Mouse (Mus musculus): Measurements from ENCODE around the gene Rexo5.

Gene Rexo5

DNA sequence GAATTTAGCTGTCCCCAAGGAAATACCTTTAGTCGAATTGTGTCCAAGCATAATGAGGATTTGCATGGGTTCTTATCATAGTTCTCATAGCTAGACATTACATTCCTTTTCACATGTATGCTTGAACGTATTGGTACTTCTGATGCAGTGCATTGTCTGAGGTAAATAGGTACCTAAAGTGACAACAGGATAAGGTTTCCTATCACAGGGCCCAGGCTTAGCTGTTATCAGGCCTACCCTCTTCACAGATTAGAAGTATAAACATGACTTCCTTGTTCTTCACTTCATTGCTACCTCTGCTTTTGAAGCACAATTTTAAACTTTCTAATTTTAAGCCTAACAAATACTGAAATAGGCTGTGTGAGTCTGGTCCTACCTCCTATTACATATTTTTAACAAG, 51.7 kb downstream of the Rexo5 start:
- no peak for DNase-seq (ENCODE audit: low read depth)

GRCm38 (mm10) chr7:119847396-119847795, 53.6 kb downstream of the Rexo5 start:
- DNase-seq (ENCODE audit: low read depth), result no peak

DNA sequence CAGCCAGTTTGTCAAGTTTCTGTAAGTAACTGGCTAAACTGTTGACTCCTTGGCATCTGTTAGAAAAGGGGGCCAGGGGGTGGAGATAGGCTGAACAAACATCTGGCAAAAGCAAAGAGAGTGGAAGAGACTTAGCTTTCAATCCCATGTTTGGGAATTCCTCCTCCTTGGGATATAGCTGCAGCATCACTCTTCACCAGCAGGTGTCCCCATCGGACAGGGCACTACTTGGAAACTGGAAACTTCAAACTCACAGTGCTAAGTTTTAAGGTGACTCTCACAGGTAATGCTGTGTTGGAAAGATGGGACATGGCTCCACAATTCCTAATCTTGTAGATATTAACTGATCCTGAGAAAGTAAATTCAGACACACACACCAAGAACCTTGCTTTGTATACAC, 55.3 kb downstream of the Rexo5 start:
- no peak for DNase-seq (ENCODE audit: low read depth)

DNA sequence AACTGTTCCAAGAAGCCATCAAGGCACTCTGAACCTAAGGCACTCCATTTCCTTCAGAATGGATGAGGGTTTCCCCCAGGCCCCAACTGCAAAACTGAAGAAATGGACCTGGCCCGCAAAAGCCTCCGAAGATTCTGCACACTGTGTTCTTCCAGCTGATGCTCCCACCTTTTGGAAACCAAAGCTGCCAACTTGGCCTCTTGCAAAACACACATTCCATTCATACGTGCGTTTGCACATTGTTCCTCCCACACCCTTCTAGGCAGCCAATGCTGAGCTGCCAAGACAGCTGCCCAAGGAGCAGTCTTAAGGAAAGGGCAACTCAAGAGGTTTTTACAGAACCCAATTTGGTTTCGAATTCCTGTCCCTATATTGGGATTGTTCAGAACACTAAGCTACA, 56.9 kb downstream of the Rexo5 start:
- no peak for DNase-seq (ENCODE audit: low read depth)

- DNase-seq (ENCODE audit: low read depth), result no peak
These were observed 58.7 kb downstream of the Rexo5 start for GRCm38 (mm10) chr7:119852494-119852893.

- DNase-seq (ENCODE audit: low read depth), result no peak
These were observed 59.4 kb downstream of the Rexo5 start for GRCm38 (mm10) chr7:119853186-119853585.

GRCm38 (mm10) chr7:119854362-119854761, 60.6 kb downstream of the Rexo5 start:
- DNase-seq (ENCODE audit: low read depth), result no peak

GRCm38 (mm10) chr7:119855031-119855430, 61.2 kb downstream of the Rexo5 start:
- DNase-seq (ENCODE audit: low read depth), result no peak

- DNase-seq (ENCODE audit: low read depth), result no peak
These were observed 65.7 kb downstream of the Rexo5 start for GRCm38 (mm10) chr7:119859476-119859875.

- DNase-seq (ENCODE audit: low read depth), result no peak
These were observed 66.3 kb downstream of the Rexo5 start for GRCm38 (mm10) chr7:119860116-119860515.

DNA sequence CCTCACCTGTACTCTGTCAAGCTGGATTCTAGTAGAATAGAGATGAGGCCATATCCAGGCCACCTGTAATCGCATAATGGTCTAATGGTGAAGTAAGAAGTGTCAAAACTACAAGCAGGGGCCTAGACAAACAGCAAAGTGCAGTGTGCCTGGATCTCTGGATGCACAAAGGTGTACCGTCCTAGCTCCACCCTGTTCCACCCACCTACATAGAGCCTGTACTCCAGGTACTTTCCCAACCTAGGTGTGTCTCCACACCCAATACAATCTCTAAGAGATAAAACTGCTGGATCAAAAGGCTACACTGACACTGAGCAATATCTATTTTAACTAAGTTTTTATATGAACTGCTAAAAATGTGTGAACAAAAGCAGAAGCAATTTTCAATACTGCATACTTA, 66.7 kb downstream of the Rexo5 start:
- DNase-seq (ENCODE audit: low read depth), result no peak

DNA sequence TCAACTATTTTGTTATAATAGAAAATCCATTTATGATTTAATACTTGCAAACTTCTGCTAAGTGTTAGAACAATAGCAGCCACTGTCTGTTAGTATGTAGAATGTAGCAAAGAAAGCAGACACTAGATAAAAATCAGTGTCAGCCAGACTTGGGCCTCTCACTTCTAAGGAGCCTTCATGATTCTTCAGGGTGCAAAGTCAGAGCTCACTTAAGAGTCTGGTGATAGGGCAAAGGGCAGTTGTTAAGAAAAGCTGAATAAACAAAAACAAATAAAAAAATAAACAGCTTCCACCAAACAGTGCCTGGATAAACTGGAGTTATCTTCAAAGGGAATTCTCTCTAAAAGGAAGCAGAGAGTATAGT, 67.1 kb downstream of the Rexo5 start:
- no peak for DNase-seq (ENCODE audit: low read depth)

DNA sequence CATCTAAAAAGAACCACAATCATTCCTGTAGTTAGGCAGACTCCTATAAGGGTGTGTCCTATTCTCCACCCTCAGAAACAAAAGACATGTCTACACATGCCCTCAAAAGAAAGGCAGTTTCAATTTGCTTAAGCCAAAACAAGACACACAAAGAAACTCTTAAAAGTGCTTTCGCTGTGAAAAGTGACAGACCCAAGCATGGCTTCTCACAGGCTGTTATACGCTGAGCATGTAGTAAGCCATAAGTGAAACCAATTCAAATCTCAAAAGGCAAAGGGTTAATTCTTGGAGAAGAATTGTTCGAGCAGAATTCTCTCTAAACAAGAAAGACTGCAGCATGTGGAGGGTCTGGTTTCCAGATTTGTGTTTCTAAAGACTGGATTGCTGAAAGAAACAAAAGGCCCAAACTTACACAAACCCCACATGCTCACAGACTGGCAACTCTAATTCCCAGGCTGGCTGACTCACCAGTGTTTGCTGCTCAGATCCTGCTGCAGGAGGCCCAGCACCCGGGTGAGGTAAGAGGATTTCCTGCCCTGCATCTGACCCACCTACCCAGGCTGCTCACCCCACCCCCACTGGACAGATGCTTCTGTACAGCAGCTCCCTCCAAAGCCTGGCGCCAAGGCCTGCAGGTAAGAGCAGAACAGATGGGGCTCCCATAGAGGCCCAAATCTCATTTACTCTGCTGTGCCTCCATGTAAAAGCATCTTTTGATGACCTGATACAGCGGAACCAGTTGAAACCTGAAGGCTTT, 67.7 kb downstream of the Rexo5 start:
- DNase-seq (ENCODE audit: low read depth), result no peak

GRCm38 (mm10) chr7:119862167-119862566, 68.4 kb downstream of the Rexo5 start:
- DNase-seq (ENCODE audit: low read depth), result no peak

- no peak for DNase-seq (ENCODE audit: low read depth)
These were observed 70.7 kb downstream of the Rexo5 start for GRCm38 (mm10) chr7:119864500-119864899.

- DNase-seq (ENCODE audit: low read depth), result no peak
These were observed 72.3 kb downstream of the Rexo5 start for GRCm38 (mm10) chr7:119866136-119866535.

GRCm38 (mm10) chr7:119872204-119872603, 78.4 kb downstream of the Rexo5 start:
- no peak for DNase-seq (ENCODE audit: low read depth)

- DNase-seq (ENCODE audit: low read depth), result no peak
These were observed 79.2 kb downstream of the Rexo5 start for GRCm38 (mm10) chr7:119873050-119873449.

DNA sequence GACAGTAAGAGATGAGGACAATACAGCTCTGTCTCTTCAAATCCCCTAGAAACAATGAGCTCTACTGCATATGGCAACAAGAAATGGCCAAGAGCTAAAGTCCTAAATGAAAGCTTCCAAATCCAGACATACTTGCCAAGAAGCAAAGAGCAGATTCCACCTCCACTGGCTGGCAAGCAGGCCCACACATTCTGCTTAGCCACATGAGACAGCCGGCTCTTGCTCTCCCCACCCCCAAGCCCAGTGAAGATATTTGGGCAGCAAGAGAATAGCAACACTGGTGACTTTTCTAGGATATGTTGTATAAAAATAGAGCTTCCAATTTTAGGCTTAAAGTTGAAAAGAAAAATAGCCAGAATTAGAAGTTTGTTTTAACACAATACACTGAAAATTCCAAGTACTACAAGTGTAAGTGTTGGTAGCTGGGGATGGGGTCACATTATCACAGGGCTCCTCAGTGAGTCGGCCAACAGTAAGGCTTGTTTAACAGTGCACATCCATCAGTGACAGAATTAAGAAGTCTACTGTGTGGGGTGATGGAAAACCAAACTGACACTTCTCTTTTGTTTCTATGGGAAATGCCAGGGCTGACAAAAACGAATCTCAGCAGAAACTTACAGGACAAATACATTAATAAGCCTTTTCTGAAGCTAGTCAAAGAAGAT, 82.1 kb downstream of the Rexo5 start:
- DNase-seq (ENCODE audit: low read depth), result no peak

DNA sequence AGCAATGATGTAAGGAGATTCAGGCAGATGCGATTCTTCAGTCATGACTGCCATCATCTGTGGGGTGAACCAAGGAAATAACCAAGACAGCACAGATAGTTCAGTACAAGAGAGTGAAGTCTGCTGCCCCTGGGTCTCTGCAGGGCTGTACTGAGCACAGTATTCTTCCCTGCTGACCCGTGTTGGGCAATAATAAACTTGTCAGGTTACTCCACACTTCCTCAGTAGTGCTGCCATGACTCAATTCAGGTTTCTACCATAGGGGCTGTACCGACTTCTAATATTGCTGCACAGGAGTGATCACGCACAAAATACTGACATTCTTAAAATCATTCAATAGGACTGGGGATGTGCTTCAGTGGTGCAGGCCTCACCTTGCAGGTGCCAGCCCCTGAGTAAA, 85.4 kb downstream of the Rexo5 start:
- DNase-seq (ENCODE audit: low read depth), result no peak

GRCm38 (mm10) chr7:119880345-119880744, 86.5 kb downstream of the Rexo5 start:
- DNase-seq (ENCODE audit: low read depth), result no peak

DNA sequence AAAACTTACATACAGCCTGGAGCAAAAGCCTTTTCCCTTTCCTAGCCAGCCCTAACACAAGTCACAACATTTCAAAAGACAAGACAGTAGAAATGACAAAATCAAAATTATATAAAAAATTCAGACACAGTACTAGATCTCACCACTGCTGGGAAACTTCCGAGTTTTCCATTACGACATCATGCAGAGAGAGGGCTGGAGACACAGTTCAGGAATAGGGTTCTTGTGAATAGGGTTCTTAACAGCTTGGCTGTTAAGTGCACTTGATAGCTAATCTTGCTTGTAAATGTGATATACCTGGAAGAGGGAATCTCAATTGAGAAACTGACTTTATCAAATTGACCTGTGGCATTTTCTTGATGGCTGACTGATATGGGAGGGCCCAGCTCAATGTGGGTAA, 87.4 kb downstream of the Rexo5 start:
- no peak for DNase-seq (ENCODE audit: low read depth)

DNA sequence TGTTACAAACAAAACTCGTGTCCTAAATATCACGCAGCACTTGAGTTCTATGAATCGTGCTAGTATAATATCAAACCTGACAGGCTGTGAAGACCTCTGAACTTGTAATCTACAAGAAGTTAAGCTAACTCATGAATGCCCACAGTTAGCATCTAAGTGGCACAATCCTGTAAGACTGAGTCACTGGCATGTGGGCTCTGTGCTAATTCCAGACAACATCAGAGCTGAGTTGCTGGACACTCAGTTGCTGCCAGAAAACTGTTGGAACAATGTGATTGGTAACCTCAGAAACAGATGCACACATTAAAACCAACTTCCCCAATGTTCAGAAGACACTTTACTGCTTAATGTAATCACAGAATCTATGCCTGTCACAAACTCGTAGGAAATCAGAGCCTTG, 94.1 kb downstream of the Rexo5 start:
- no peak for DNase-seq (ENCODE audit: low read depth)

GRCm38 (mm10) chr7:119892198-119892597, 98.4 kb downstream of the Rexo5 start:
- no peak for DNase-seq (ENCODE audit: low read depth)
